ENCODE assay signal across 26 mouse cellular contexts in the genomic region with DNA sequence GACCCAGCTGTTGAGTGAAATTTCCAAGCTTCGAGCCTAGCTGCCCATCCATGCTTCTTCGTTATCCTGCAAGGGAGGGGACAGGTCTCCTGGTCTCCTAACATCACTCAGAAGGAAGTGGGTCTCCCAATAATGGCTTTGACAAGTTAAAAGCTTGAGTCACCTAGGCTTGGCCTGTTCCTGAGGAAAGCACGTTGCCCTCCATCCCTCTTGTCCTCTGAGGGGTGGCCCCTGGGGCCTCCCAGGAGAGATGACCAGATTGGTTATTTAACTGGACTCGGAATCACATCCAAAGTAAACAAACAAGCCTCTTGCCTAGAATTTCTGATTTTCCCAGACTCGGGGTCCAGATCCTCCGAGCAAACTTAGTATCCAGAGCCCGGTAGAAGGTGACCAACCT. TPM values are rescaled to one million over a fixed set of nuclear protein-coding genes. Genes with fewer than 3 reads are reported as not detected.
DNase-seq lines count a peak whose midpoint lies in the region; ATAC-seq lines count a peak whose summit lies in the region.
"Had no signal": no experiment of that assay in that cellular context is flagged by ENCODE, and none has a peak within 500 bp of the region (broad histone marks: within the 10 kb centered on the region; RNA-seq: fewer than 3 reads in every experiment).

No protein-coding gene starts in this region.

- H3K4me3 ChIP-seq in kidney, embryonic 14.5 days (ENCODE audit: low read length), result no peak overlapping the region
- H3K4me3 ChIP-seq: embryonic facial prominence, embryonic 12.5 days; embryonic facial prominence, embryonic 15.5 days; hindbrain, embryonic 12.5 days; hindbrain, embryonic 15.5 days had no signal

- no peak for ATAC-seq in kidney, embryonic 14.5 days (ENCODE audit: low FRiP score, low TSS enrichment)
- ATAC-seq: forebrain, embryonic 14.5 days; forebrain, postnatal 0 days; intestine, postnatal 0 days; Patski had no signal

- no peaks in the 10 kb centered on the region for H3K27me3 ChIP-seq in kidney, embryonic 14.5 days (ENCODE audit: control insufficient read depth, insufficient read depth, low read length)
- H3K27me3 ChIP-seq: CH12.LX; embryonic facial prominence, embryonic 12.5 days; embryonic facial prominence, embryonic 15.5 days; hindbrain, embryonic 12.5 days; hindbrain, embryonic 15.5 days; Patski had no signal

- intact Hi-C loops in heart, postnatal 25 days (cut with DNase I), result no loop called here
- intact Hi-C loops in heart, postnatal 14 days (cut with DNase I), result no loop called here

- H3K9me3 ChIP-seq in kidney, embryonic 14.5 days (ENCODE audit: control insufficient read depth, low read length), result no peaks in the 10 kb centered on the region
- H3K9me3 ChIP-seq: embryonic facial prominence, embryonic 12.5 days; embryonic facial prominence, embryonic 15.5 days; G1E; hindbrain, embryonic 12.5 days; hindbrain, embryonic 15.5 days had no signal

- no peak overlapping the region for H3K9ac ChIP-seq in kidney, embryonic 14.5 days (ENCODE audit: low read depth, low read length)
- H3K9ac ChIP-seq: embryonic facial prominence, embryonic 12.5 days; embryonic facial prominence, embryonic 15.5 days; forebrain, postnatal 0 days; hindbrain, embryonic 12.5 days; hindbrain, embryonic 15.5 days had no signal

- no peak overlapping the region for H3K27ac ChIP-seq in kidney, embryonic 14.5 days (ENCODE audit: low read depth, low read length)
- H3K27ac ChIP-seq: embryonic facial prominence, embryonic 12.5 days; embryonic facial prominence, embryonic 15.5 days; hindbrain, embryonic 12.5 days; hindbrain, embryonic 15.5 days had no signal

- H3K36me3 ChIP-seq in kidney, embryonic 14.5 days (ENCODE audit: control insufficient read depth, insufficient read depth, low read length), result no peaks in the 10 kb centered on the region
- H3K36me3 ChIP-seq: embryonic facial prominence, embryonic 12.5 days; embryonic facial prominence, embryonic 15.5 days; G1E; hindbrain, embryonic 12.5 days; hindbrain, embryonic 15.5 days had no signal

- peaks cover 13% of the 10 kb centered on the region for H3K4me1 ChIP-seq in kidney, embryonic 14.5 days (ENCODE audit: control insufficient read depth, insufficient read depth, low read length)

- WGBS in kidney, embryonic 14.5 days, result 63% methylated on average over 7 of the region's 7 CpGs

- H3K4me2 ChIP-seq in kidney, embryonic 14.5 days (replicated peaks; ENCODE audit: low read depth, low read length), result no peak overlapping the region
- H3K4me2 ChIP-seq: embryonic facial prominence, embryonic 12.5 days; embryonic facial prominence, embryonic 15.5 days; hindbrain, embryonic 12.5 days; hindbrain, embryonic 15.5 days had no signal

- DNase-seq in heart, adult 11 months, result peak; percentile 95
- no peak for DNase-seq in heart, postnatal 25 days (ENCODE audit: low spot score)
- DNase-seq in heart, adult 8-10 months (ENCODE audit: low spot score), result peak; percentile 34
- no peak for DNase-seq in heart, postnatal 14 days
- DNase-seq in kidney, adult 9 months, result peak; percentile 28
- DNase-seq in layer of hippocampus, postnatal 25 days (ENCODE audit: extremely low spot score in 1 of 2, low spot score in 1 of 2), result no peak
- DNase-seq: adrenal gland, postnatal 10 days; adrenal gland, postnatal 36 days; B cell, adult 2 months; cerebellum, adult 11 months; cerebellum, adult 2 months; cerebellum, adult 9-11 months; cerebellum, postnatal 25 days; forebrain, postnatal 0 days; gastrocnemius, postnatal 36 days had no signal

RNA-seq across cellular contexts. Expression of gene Pdgfa, which starts 52.6 kb away (rescaled TPM):
- total RNA-seq in heart, postnatal 25 days (2021), result 10 to 100 TPM; 23.3 to 27.2 TPM
- 10 to 100 TPM; 18.3 to 23.9 (median 20.6) TPM for total RNA-seq in heart, adult 8-10 months (2022)
- total RNA-seq in heart, postnatal 14 days (2021), result 10 to 100 TPM; 25.6 to 27.9 TPM
- 57.7 and 70.2 TPM in 2 replicates for polyA plus RNA-seq in kidney, embryonic 14.5 days (2014; fragmentation: Nextera tagmentation; extraction: Ambion mirVana)
- 10 to 100 TPM; 42.3 to 45.8 TPM for total RNA-seq in layer of hippocampus, postnatal 25 days (2021)
- total RNA-seq: G1E; granulocyte monocyte progenitor cell, adult 5-6 weeks had no signal
- polyA plus RNA-seq: G1E had no signal

Comparison
In these comparisons a context has a peak if more than half of its experiments do, and no peak if none do; other contexts are left out.
1. DNase-seq: peak in heart, adult 11 months (single experiment), heart, adult 8-10 months (single experiment) and kidney, adult 9 months (single experiment); none in heart, postnatal 25 days (single experiment), heart, postnatal 14 days (0 of 2) and layer of hippocampus, postnatal 25 days (0 of 2).